Mouse (Mus musculus): ENCODE data around the gene Tmem164.

- TF ChIP-seq CTCF (IDR thresholded peaks at IDR 0.05; ENCODE audit: control insufficient read depth, insufficient read depth, insufficient read length) (no peak), MYOD1 (IDR thresholded peaks at IDR 0.05; ENCODE audit: control insufficient read depth, insufficient read length, low read depth) (no peak), USF1 (IDR thresholded peaks at IDR 0.05; ENCODE audit: low read depth) (no peak), MYOG (IDR thresholded peaks at IDR 0.05; ENCODE audit: control insufficient read depth, extremely low read depth, insufficient read length) (no peak), MAX (IDR thresholded peaks at IDR 0.05) (no peak), FOSL1 (IDR thresholded peaks at IDR 0.05; ENCODE audit: insufficient read depth, low read length, poor library complexity, severe bottlenecking) (no peak)
Measured at GRCm38 (mm10) chrX:142702566-142702965, 21.4 kb downstream of the Tmem164 start.
